Comparison of ENCODE assay signal across 16 mouse cellular contexts in the genomic region with DNA sequence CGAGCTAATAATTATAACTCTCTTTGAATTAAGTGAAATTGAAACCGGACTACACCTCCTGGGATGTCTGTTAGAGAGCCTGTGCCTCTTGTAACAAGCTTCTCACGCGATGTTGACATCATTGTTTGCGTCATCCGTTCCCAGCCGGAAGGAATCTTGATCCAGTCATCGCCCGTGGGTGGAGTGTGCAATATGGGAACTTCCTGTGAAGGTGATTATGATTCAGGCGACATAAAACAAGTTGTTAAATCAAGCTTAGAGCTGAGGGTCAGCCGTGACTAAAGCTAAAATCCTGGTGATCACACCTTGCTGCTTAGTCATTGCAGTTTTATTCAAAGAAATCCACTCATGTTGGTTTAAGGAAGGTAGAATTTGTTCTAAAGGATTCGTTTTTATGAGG.
"Had no signal": no experiment of that assay in that cellular context is flagged by ENCODE, and none has a peak within 500 bp of the region (broad histone marks: within the 10 kb centered on the region; RNA-seq: fewer than 3 reads in every experiment).

No protein-coding gene starts in this region.

- H3K9ac ChIP-seq: limb, embryonic 13.5 days; liver, embryonic 13.5 days; lung, embryonic 15.5 days; stomach, embryonic 15.5 days had no signal

- DNase-seq: kidney, adult 2 months; kidney, postnatal 25 days; left cerebral cortex, postnatal 4 days; liver; liver, embryonic 13.5 days; lung, postnatal 36 days; midbrain, embryonic 14.5 days; right cerebral cortex, postnatal 14 days; spleen, adult 18-20 months; thymus, postnatal 25 days had no signal

- H3K36me3 ChIP-seq: limb, embryonic 13.5 days; liver, embryonic 13.5 days; lung, embryonic 15.5 days; stomach, embryonic 15.5 days had no signal

- H3K4me2 ChIP-seq: limb, embryonic 13.5 days; liver, embryonic 13.5 days; lung, embryonic 15.5 days; midbrain, embryonic 11.5 days; stomach, embryonic 15.5 days had no signal

- H3K27me3 ChIP-seq: limb, embryonic 13.5 days; liver, embryonic 13.5 days; lung, embryonic 15.5 days; stomach, embryonic 15.5 days had no signal

- H3K27ac ChIP-seq: kidney, postnatal 0 days; limb, embryonic 13.5 days; liver, embryonic 13.5 days; lung, embryonic 15.5 days; stomach, embryonic 15.5 days had no signal

- H3K4me3 ChIP-seq: limb, embryonic 13.5 days; liver, embryonic 13.5 days; lung, embryonic 15.5 days; stomach, embryonic 15.5 days had no signal

- H3K4me1 ChIP-seq: liver, embryonic 13.5 days; lung, embryonic 15.5 days; stomach, embryonic 15.5 days had no signal

- H3K9me3 ChIP-seq: limb, embryonic 13.5 days; liver, embryonic 13.5 days; lung, embryonic 15.5 days; stomach, embryonic 15.5 days had no signal

- ATAC-seq: intestine, postnatal 0 days had no signal
